Mouse (Mus musculus): Measurements from ENCODE around the gene Irf1. TPM values are rescaled to one million over a fixed set of nuclear protein-coding genes. Genes with fewer than 3 reads are reported as not detected.

The Irf1 gene
- total and polyA plus RNA-seq, 3 experiments: 17.8 to 64.9 (median 23.6) TPM

DNA sequence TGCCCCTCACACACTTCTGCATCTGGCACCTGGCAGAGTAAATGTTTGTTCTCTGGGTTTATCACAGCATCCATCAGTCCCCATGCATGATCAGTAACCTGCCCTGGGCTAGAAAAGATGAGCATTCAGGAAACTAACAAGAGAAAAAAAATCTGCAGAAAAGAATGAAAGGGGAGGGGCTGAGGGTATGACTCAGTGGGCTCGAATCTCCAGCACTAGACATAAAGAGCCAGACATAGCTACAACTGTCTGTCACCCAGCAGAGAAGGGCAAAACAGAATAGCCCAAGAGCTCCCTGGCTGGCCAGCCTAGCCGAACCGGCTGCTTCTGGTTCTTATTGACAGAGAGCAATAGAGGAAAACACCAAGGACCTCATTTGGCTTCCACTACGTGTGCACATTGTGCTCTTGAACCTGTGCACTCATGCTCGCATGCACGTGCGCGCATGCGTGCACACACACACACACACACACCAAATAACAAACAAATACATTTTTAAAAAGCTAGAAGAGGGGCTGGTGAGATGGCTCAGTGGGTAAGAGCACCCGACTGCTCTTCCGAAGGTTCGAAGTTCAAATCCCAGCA is 14.7 kb upstream of the Irf1 start:
- in situ Hi-C loops (cut with MboI; ENCODE audit: low pct_ligation_motif_present, low pct_unique_long_range_greater_than_20kb, low sequenced_read_pairs): no loop called here
- H3K27ac ChIP-seq (ENCODE audit: insufficient read depth, low read depth): no peak overlapping the region

GRCm38 (mm10) chr11:53757612-53758011 is 12.2 kb upstream of the Irf1 start:
- no peak overlapping the region for H3K27ac ChIP-seq (ENCODE audit: insufficient read depth, low read depth)
- H3K4me3 ChIP-seq (replicated peaks in 1 of 3; ENCODE audit: low read depth in 2 of 3, low read length in 2 of 3, poor library complexity in 1 of 3): no peak overlapping the region
- H3K36me3 ChIP-seq (replicated peaks in 1 of 2; ENCODE audit: control insufficient read depth in 1 of 2, insufficient read depth in 1 of 2, low read length in 1 of 2): no peaks in the 10 kb centered on the region
- no peak for DNase-seq (ENCODE audit: extremely low read depth)
- no peak overlapping the region for H3K9ac ChIP-seq (ENCODE audit: insufficient read depth, low read depth)
- in situ Hi-C loops (cut with MboI; ENCODE audit: low pct_ligation_motif_present, low pct_unique_long_range_greater_than_20kb, low sequenced_read_pairs): no loop called here
- H3K4me1 ChIP-seq (ENCODE audit: control insufficient read depth in 1 of 2, insufficient read depth in 2 of 2): peaks cover 18 to 46% of the 10 kb centered on the region in 2 experiments
- TF ChIP-seq IRF4 (IDR thresholded peaks at IDR 0.05; ENCODE audit: low read depth, low read length): no peak
- no peak for TF ChIP-seq TCF12 (IDR thresholded peaks at IDR 0.05; ENCODE audit: low read depth, low read length)
- no peak for TF ChIP-seq TBP (conservative IDR thresholded peaks at IDR 0.05; ENCODE audit: low read depth, low read length)
- no peak for TF ChIP-seq ZNF384 (IDR thresholded peaks at IDR 0.05; ENCODE audit: low read depth, low read length)
- no peak for TF ChIP-seq PAX5 (IDR thresholded peaks at IDR 0.05; ENCODE audit: low read length)
- TF ChIP-seq RCOR1 (conservative IDR thresholded peaks at IDR 0.05; ENCODE audit: low read depth, low read length): no peak
- no peak for TF ChIP-seq ZMIZ1 (IDR thresholded peaks at IDR 0.05; ENCODE audit: low read depth, low read length)
- TF ChIP-seq NRF1 (IDR thresholded peaks at IDR 0.05; ENCODE audit: low read depth, low read length): no peak
- TF ChIP-seq MEF2A (IDR thresholded peaks at IDR 0.05; ENCODE audit: borderline replicate concordance, low read depth, low read length): no peak
- TF ChIP-seq MYC (IDR thresholded peaks at IDR 0.05; ENCODE audit: low read depth, low read length): no peak
- TF ChIP-seq GABPA (IDR thresholded peaks at IDR 0.05; ENCODE audit: insufficient replicate concordance, low read depth, low read length): no peak
- H3K27me3 ChIP-seq (replicated peaks): peaks cover 5% of the 10 kb centered on the region
- no peaks in the 10 kb centered on the region for H3K79me2 ChIP-seq (replicated peaks; ENCODE audit: control insufficient read depth, extremely low read depth, insufficient read depth, poor library complexity, severe bottlenecking)
- H3K4me2 ChIP-seq (ENCODE audit: insufficient read depth, low read depth, poor library complexity, severe bottlenecking): no peak overlapping the region
- H3K9me3 ChIP-seq (replicated peaks; ENCODE audit: low read length): peaks cover 8% of the 10 kb centered on the region
- dilution Hi-C loops (cut with MboI; ENCODE audit: extremely low pct_ligation_motif_present, extremely low pct_unique_long_range_greater_than_20kb, low sequenced_read_pairs): no loop called here

More for the DNA sequence above, 14.7 kb upstream of the Irf1 start:
- no peaks in the 10 kb centered on the region for H3K79me2 ChIP-seq (replicated peaks; ENCODE audit: control insufficient read depth, extremely low read depth, insufficient read depth, poor library complexity, severe bottlenecking)
- dilution Hi-C loops (cut with MboI; ENCODE audit: extremely low pct_ligation_motif_present, extremely low pct_unique_long_range_greater_than_20kb, low sequenced_read_pairs): no loop called here
- peaks cover 11 to 21% of the 10 kb centered on the region in 2 experiments for H3K4me1 ChIP-seq (ENCODE audit: control insufficient read depth in 1 of 2, insufficient read depth in 2 of 2)
- DNase-seq (ENCODE audit: extremely low read depth): no peak
- no peak overlapping the region for H3K9ac ChIP-seq (ENCODE audit: insufficient read depth, low read depth)
- no peak overlapping the region for H3K4me3 ChIP-seq (replicated peaks in 1 of 3; ENCODE audit: low read depth in 2 of 3, low read length in 2 of 3, poor library complexity in 1 of 3)
- H3K36me3 ChIP-seq (replicated peaks in 1 of 2; ENCODE audit: control insufficient read depth in 1 of 2, insufficient read depth in 1 of 2, low read length in 1 of 2): no peaks in the 10 kb centered on the region
- H3K27me3 ChIP-seq (replicated peaks): no peaks in the 10 kb centered on the region
- H3K9me3 ChIP-seq (replicated peaks; ENCODE audit: low read length): peaks cover 8% of the 10 kb centered on the region
- no peak overlapping the region for H3K4me2 ChIP-seq (ENCODE audit: insufficient read depth, low read depth, poor library complexity, severe bottlenecking)
- no peak for TF ChIP-seq MAZ (IDR thresholded peaks at IDR 0.05; ENCODE audit: low read depth, low read length)
- TF ChIP-seq IRF4 (IDR thresholded peaks at IDR 0.05; ENCODE audit: low read depth, low read length): no peak
- no peak for TF ChIP-seq CHD2 (IDR thresholded peaks at IDR 0.05; ENCODE audit: low read length)
- TF ChIP-seq ELF1 (IDR thresholded peaks at IDR 0.05; ENCODE audit: low read depth, low read length): no peak
- no peak for TF ChIP-seq MYC (IDR thresholded peaks at IDR 0.05; ENCODE audit: low read depth, low read length)
- TF ChIP-seq GABPA (IDR thresholded peaks at IDR 0.05; ENCODE audit: insufficient replicate concordance, low read depth, low read length): no peak
- TF ChIP-seq NRF1 (IDR thresholded peaks at IDR 0.05; ENCODE audit: low read depth, low read length): no peak
- no peak for TF ChIP-seq CHD1 (IDR thresholded peaks at IDR 0.05; ENCODE audit: low read depth, low read length)
- TF ChIP-seq SMC3 (IDR thresholded peaks at IDR 0.05; ENCODE audit: low read depth, low read length): no peak
- TF ChIP-seq MXI1 (IDR thresholded peaks at IDR 0.05; ENCODE audit: low read depth, low read length): no peak
- TF ChIP-seq POLR2AphosphoS2 (IDR thresholded peaks at IDR 0.05; ENCODE audit: low read depth, low read length): no peak
- no peak for TF ChIP-seq ZC3H11A (IDR thresholded peaks at IDR 0.05; ENCODE audit: low read depth, low read length)
- TF ChIP-seq SIN3A (IDR thresholded peaks at IDR 0.05; ENCODE audit: low read length): no peak
- TF ChIP-seq E2F4 (IDR thresholded peaks at IDR 0.05; ENCODE audit: insufficient replicate concordance, low read depth, low read length): no peak
- TF ChIP-seq TBP (conservative IDR thresholded peaks at IDR 0.05; ENCODE audit: low read depth, low read length): no peak
- no peak for TF ChIP-seq RCOR1 (conservative IDR thresholded peaks at IDR 0.05; ENCODE audit: low read depth, low read length)
- no peak for TF ChIP-seq JUN (IDR thresholded peaks at IDR 0.05; ENCODE audit: insufficient read depth, low read depth, low read length)
- TF ChIP-seq PAX5 (IDR thresholded peaks at IDR 0.05; ENCODE audit: low read length): no peak
